Mouse (Mus musculus) right cerebral cortex, postnatal 14 days (tissue): ENCODE results near the gene Fap.

Experiments used
- DNase-seq: peaks from one replicate; pipeline ENCODE4 v3.0.0; 2022

Gene Fap

GRCm38 (mm10) chr2:62459241-62460174 lies 114.4 kb downstream of the Fap start:
- no peak for DNase-seq

GRCm38 (mm10) chr2:62458070-62458469 lies 115.8 kb downstream of the Fap start:
- DNase-seq, result no peak

- no peak for DNase-seq
Measured at GRCm38 (mm10) chr2:62454991-62455390, 118.9 kb downstream of the Fap start.

GRCm38 (mm10) chr2:62454033-62454432 lies 119.8 kb downstream of the Fap start:
- no peak for DNase-seq
